Mouse (Mus musculus) left cerebral cortex, adult 2 months (tissue): ENCODE data around the gene Iqce. TPM values are rescaled to one million over a fixed set of nuclear protein-coding genes. Genes with fewer than 3 reads are reported as not detected.

Experiments used
- DNase-seq, 2 experiments: peaks; one replicate each; pipeline ENCODE4 v3.0.0; 2021 to 2022; ENCODE audit warnings: low spot score in 2 of 2, mixed read lengths in 1 of 2; ENCODE audit errors: extremely low spot score in 1 of 2
- H3K27ac ChIP-seq: fragments of 200-600 bp; 2 replicates; pipeline ENCODE4 v1.8.1; 2022
- H3K4me3 ChIP-seq: fragments of 200-600 bp; 2 replicates; pipeline ENCODE4 v1.8.1; 2022
- CTCF ChIP-seq: fragments of 200-600 bp; IDR thresholded peaks from 2 replicates; pipeline ENCODE4 v1.8.1; 2022; ENCODE audit warnings: antibody characterized with exemption, mild to moderate bottlenecking, moderate library complexity
- intact Hi-C: fragments of 180-260 bp; cut with DNase I; formaldehyde crosslinking; loops from one replicate; pipeline ENCODE4 v1.15.1; 2025
- long read RNA-seq, 2 experiments: library from polyadenylated mRNA; stranded (forward); transcript quantifications; one replicate each; pipeline ENCODE4 v2.0.0; 2021; ENCODE audit warnings: borderline mapping rate in 2 of 2
- total RNA-seq, 2 experiments: library from RNA; stranded (reverse); gene quantifications; 2 replicates each; pipeline ENCODE4 v1.2.3; 2021

Iqce gene
- total RNA-seq = 10 to 100 TPM; 56.2 to 65.9 TPM
- long read RNA-seq, experiment 1, full-length matches to known transcripts = 3 of 18 reads
- long read RNA-seq, experiment 1, partial matches to known transcripts = 1 of 18 reads
- long read RNA-seq, experiment 1, other reads (novel, unspliced or antisense) = 14 of 18 reads
- long read RNA-seq, experiment 2, partial matches to known transcripts = 3 of 18 reads
- long read RNA-seq, experiment 2, other reads (novel, unspliced or antisense) = 15 of 18 reads

- Histone ChIP-seq H3K4me3 (peak within 1 kb of the TSS; percentile 77), H3K27ac (peak within 1 kb of the TSS; percentile 95)
- intact Hi-C loops = no loop called here
- TF ChIP-seq CTCF = no peak
- peak; percentile 95 to 98 for DNase-seq
Observed at GRCm38 (mm10) chr5:140702103-140702513, at the start of gene Iqce. Gene Iqce (minus strand): TSS chr5:140702378.

DNA sequence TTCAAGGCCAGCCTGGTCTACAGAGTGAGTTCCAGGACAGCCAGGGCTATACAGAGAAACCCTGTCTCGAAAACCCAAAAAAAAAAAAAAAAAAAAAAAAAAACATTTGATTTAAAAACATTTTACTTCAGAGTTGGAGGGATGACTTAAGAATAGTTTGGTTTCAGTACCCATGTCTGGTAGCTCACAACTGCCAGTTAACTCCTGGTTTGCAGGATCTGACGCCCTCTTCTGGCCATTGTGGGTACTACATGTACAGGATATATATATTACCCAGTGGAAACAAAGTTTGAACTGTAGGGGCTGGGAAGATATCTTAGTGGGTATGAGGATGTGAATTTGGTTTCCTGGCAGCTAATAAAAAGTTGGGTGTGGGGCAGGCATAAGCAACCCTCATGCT lies 48.7 kb upstream of the Iqce start:
- no peak for DNase-seq
- Histone ChIP-seq H3K27ac (no peak overlapping the region), H3K4me3 (no peak overlapping the region)
- intact Hi-C loops = no loop called here
- peak; percentile 67 for TF ChIP-seq CTCF

GRCm38 (mm10) chr5:140749062-140749875 lies 47.1 kb upstream of the Iqce start:
- peak; percentile 90 for TF ChIP-seq CTCF
- intact Hi-C loops = loop anchor here (2.0 to 5.0 kb wide), 2 partner anchors 42 to 208 kb away; partner anchors contain the start of gene Brat1
- DNase-seq = peak; percentile 69 to 74
- H3K4me3 ChIP-seq = peak overlapping the region; percentile 21; the same call in 1 of the 2 replicates
- no peak overlapping the region; the same call in 1 of the 2 replicates for H3K27ac ChIP-seq

DNA sequence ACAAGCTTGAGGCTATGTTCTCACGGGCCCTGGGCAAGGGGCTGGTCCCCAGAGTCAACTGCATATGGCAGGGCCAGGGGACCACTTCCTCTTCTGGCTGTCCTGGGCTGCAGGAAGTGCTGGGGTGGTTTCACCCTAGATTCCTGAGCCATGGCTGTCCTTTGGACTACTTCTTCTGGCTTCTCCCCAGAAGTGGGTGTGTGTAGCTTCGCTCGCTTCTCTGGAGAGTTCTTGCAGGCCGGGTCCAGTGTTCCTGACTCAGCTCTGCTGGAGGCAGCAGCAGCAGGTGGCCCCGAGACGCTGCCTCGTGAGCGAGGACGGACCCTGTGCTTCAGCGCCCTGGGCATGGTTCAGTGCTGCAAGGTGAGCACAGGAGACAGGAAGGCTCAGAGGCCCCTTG lies 46.2 kb upstream of the Iqce start:
- DNase-seq = no peak
- intact Hi-C loops = loop anchor here (2.0 to 5.0 kb wide), 2 partner anchors 41 to 208 kb away; partner anchors contain the start of gene Brat1
- no peak overlapping the region for H3K4me3 ChIP-seq
- no peak overlapping the region for H3K27ac ChIP-seq
- TF ChIP-seq CTCF = no peak

DNA sequence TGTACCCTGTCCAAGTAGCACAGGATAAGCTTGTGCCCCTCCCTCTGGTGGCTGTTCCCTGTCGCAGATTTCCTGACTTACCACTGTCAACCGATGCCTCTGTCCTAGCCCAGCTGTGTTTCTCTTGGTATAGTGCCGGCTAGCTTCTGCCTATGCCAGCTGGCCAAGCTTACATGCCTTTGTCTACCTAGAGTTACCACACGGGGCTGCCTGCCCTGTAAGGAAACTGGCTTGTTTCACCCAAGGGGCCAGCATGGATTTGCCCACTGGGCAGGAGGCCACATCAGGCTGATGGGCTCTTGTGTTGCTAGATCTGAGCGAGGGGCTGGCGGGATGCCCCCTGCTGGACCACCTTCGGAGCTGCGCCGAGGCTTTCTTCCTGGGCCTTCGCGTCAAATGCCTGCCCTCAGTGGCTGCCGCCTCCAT lies 41.5 kb upstream of the Iqce start:
- peak; percentile 28 for TF ChIP-seq CTCF
- intact Hi-C loops = no loop called here
- no peak for DNase-seq
- Histone ChIP-seq H3K27ac (no peak overlapping the region), H3K4me3 (no peak overlapping the region)

- H3K4me3 ChIP-seq = no peak overlapping the region
- no peak overlapping the region for H3K27ac ChIP-seq
- peak; percentile 57 for TF ChIP-seq CTCF
- intact Hi-C loops = no loop called here
- DNase-seq = no peak
Observed at GRCm38 (mm10) chr5:140741877-140742276, 39.7 kb upstream of the Iqce start.

GRCm38 (mm10) chr5:140741040-140741439 lies 38.9 kb upstream of the Iqce start:
- no peak for TF ChIP-seq CTCF
- no peak for DNase-seq
- Histone ChIP-seq H3K4me3 (no peak overlapping the region), H3K27ac (no peak overlapping the region)
- intact Hi-C loops = no loop called here

- Histone ChIP-seq H3K4me3 (no peak overlapping the region), H3K27ac (peak overlapping the region; percentile 47; the same call in 1 of the 2 replicates)
- DNase-seq = peak; percentile 41 to 58
- intact Hi-C loops = no loop called here
- TF ChIP-seq CTCF = peak; percentile 24
Observed at GRCm38 (mm10) chr5:140739813-140740212, 37.6 kb upstream of the Iqce start.

DNA sequence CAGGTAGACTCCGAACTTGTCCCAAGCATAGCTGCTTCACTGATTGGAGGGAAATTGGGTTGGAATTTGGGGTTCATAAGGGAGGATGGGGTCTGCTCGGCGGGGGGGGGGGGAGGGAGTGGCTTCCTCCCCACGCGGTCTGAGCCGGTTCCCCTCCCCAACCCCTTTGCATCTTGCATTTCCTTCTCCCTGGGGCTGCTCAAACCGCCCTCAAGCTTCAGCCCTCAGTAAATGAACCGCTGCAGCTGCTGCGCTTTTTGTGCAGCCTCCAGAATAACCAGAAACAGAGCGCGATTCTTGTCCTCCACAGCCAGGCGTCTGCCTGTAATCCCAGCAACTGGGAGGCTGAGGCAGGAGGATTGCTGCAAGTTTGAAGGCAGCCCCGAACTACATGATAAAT lies 34.0 kb upstream of the Iqce start:
- H3K27ac ChIP-seq = no peak overlapping the region
- peak overlapping the region; percentile 35 for H3K4me3 ChIP-seq
- DNase-seq = no peak
- intact Hi-C loops = no loop called here
- TF ChIP-seq CTCF = no peak

DNA sequence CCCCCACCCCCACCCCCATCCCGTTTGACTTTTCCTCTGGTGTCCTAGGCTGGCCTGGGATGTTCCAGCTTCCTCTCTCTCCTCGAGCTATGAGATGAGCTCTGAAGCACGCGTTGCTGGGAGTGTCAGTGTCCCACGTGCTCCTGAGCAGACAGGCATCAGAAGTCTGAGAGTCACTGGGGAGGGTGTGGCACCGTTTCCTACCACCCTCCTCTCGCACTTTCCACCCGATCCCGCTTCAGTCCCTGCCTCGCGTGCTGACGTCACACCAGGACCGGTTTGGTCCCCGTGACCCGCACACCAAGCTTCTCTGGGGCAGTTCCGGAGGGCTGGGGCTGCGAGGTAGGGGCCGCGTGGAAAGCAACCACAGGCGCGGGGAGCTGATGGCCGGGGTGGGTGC lies 33.1 kb upstream of the Iqce start:
- intact Hi-C loops = no loop called here
- no peak for TF ChIP-seq CTCF
- no peak overlapping the region for H3K27ac ChIP-seq
- no peak for DNase-seq
- peak overlapping the region; percentile 35 for H3K4me3 ChIP-seq

DNA sequence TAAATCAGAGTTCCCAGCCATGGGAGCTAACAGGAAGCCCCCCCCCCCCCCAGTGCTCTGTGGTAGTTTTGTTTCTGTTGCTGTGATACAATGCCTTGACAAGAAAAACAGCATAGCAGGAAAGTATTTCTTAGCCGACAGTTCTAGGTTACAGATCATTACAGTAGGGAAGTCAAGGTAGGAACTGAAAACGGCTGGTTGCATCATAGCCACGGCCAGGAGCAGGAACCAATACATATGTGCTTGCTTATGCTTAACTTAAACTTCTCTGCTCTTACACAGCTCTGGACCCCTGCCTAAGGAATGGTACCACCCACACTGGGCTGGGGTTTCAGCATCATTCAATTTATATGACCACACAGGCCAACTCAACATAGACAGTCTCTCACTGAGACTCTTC lies 31.2 kb upstream of the Iqce start:
- no peak for DNase-seq
- H3K27ac ChIP-seq = no peak overlapping the region
- intact Hi-C loops = no loop called here
- no peak for TF ChIP-seq CTCF
- H3K4me3 ChIP-seq = no peak overlapping the region

DNA sequence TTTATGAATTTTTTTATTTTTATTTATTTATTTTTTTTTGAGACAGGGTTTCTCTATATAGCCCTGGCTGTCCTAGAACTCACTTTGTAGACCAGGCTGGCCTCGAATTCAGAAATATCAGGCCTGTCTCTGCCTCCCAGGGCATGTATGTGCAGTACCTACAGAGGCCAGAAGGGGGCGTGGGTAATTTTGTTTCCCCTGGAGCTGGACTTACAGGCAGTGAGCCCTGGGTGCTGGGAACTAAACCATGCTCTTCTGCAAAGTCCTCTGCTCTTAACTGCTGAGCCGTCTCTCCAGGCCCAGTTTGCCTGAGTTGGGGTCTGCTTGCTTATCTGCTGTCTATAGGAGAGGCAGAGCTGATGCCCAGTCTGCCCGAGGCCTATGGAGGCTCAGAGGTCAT lies 30.0 kb upstream of the Iqce start:
- DNase-seq = no peak
- peak; percentile 53 for TF ChIP-seq CTCF
- no peak overlapping the region for H3K4me3 ChIP-seq
- no peak overlapping the region for H3K27ac ChIP-seq
- intact Hi-C loops = no loop called here
